Mouse (Mus musculus): ENCODE results near the gene Etfb.

Etfb gene

DNA sequence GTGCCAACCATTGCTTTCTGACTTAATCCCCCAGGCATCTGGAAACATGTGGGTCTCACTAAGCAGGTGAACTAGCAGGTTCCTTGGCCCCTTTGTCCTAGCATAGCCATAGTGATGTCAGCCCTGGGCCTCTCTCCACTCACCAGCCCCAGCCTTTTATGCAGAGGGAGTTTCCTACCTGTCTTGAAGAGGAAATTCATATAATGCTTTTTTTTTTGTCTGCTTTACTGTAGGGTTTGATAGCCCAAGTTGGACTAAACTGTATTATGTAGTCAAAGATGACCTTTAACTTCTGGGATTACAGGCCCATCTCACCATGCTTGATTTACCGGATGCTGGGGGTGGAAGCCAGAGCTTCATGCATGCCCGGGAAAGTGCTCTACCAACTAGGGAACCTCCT lies 5.9 kb downstream of the Etfb start:
- no peak for DNase-seq

DNA sequence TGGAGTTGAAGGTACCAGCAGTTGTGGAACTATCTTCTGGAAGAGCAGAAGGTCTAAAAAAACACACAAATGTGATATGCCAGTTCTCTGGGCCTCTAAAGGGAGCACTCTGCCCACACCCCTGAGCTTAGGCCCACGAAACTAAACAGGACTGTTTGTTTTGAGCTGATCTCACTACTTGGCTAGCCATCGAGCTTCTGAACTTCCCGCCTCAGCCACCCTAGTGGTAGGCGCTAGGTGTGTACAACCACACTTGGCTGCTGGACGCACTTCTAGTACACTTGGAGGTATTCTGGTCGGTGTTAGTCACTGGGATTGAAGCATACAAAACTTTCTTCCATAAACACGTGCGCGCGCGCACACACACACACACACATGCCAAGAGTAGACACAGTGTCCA lies 7.8 kb downstream of the Etfb start:
- DNase-seq = no peak

DNA sequence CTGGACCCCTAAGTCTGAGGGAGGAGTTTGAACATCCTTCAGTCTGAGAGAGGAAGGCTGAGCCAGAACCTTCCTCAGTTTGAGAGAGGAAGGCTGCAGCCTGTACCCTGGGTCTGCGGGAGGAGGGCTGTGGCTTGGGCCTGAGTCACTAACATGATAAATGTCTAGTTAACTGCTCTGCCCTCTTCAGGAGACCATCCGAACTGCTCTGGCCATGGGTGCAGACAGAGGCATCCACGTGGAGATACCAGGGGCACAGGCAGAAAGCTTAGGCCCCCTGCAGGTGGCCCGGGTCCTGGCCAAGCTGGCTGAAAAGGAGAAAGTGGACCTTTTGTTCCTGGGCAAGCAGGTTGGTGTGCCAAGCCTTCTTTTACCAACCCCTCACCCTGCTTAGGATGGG lies 8.7 kb downstream of the Etfb start:
- DNase-seq = no peak

DNA sequence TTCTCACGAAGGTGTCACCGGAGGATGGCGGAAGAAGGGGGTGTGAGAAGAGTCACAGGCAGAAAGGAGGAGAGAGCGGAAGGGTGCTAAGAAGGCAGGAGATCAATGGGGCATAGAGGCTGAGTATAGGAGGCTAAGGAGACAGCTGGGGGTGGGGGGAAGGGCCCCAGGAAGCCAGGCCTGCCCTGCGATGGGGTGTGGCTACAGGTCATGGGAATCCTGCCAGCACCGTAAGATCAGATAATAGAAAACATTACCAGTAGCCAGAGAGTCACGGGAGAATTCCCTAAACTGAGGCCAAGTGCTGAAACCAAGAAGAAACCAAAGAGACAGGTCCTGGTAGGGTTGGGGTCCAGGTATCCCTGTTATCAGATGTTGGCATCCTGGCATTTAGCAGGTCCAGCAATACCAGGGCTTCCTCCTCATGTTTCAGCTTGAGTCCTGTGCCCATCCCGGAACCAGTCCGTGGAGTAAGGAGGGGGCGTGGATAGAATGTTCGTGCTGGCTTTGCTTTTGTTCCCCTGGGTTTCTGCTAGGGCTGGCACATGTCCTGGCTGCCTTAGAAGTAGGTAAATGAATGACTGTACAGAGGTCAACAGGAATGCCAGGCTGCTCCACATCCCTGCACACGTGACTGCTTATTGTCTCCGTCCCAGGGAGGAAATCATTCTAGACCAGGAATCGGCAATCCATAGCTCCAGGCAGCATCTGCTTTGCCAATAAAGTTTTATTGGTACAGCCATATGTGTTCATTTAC lies 9.9 kb downstream of the Etfb start:
- DNase-seq = no peak

DNA sequence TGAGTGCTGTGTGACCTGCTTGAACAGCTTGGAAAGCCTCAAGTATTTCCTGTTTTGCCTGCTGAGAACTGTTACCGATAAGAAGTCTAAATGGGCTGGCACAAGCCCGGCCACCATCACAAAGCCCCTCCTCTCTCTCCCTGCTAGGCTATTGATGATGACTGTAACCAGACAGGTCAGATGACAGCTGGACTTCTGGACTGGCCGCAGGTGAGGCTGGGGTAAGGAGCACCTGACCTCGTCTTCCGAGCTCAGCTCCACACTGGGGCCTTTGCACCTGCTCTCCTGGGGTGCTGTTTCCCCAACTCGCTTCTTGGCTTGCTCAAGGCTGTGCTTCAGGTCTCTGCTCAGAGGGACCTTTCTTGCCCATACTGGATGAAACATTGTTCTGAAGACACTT lies 10.5 kb downstream of the Etfb start:
- no peak for DNase-seq

DNA sequence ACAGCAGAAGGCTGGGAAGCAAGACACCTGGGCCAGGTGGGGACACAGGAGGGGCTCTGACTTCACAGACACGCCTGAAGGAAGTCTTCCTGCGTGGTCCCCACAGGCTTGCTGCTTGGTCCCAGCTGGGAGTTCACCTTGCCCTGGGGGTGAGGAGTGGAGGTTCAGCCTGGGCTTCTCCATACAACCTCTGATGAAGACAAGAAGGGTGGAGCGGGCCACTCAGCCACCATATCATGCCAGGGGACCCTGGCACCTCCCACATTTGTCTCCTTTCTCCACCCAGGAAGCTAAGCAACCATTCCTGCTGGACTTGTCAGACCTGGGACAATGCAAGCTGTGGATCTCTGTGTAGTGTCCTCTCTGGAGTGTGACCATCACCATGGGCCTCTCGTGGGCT lies 19.0 kb downstream of the Etfb start, which contains the start of gene Vsig10l:
Gene Vsig10l (plus strand): TSS at position 301 of the 400 bp plus-strand sequence.
- DNase-seq = no peak

DNA sequence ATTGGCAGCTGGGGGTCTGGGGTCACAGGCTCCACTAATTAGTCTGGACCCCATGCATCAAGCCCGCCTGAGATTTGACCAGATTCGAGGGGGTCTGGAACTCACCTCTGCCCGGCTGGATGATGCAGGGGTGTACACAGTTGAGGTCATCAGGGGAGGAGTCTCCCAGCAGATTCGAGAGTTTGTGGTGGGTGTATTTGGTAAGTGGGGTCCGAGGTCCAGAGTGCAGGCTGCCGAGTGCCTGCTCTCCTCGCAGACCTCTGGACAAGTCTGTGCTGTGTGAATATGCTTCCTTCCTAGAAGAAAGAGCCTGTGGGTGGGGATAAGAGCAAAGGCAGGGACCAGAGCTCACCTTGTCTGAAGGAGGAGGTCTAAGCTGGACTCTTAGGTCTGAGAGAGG lies 20.1 kb downstream of the Etfb start:
- DNase-seq = no peak

DNA sequence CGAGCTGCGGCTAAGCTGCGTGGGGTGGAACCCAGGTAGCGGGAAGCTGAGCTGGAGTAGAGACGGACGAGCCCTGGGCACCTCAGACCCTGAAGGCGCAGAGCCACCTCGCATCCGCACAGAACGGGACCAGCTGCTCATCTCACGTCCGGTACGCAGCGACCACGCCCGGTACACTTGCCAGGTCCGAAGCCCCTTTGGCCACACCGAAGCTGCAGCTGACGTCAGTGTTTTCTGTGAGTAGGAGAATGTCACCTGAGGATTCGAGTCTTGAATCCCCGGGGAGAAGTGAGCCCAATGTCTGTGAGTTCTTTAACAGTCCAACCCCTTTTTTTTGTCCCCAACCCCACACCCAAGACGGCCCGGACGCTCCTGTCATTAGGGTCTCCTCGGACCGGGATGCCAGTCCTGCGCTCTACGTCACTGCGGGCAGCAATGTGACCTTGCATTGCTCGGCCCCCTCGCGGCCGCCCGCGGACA lies 21.0 kb downstream of the Etfb start:
- DNase-seq = no peak

DNA sequence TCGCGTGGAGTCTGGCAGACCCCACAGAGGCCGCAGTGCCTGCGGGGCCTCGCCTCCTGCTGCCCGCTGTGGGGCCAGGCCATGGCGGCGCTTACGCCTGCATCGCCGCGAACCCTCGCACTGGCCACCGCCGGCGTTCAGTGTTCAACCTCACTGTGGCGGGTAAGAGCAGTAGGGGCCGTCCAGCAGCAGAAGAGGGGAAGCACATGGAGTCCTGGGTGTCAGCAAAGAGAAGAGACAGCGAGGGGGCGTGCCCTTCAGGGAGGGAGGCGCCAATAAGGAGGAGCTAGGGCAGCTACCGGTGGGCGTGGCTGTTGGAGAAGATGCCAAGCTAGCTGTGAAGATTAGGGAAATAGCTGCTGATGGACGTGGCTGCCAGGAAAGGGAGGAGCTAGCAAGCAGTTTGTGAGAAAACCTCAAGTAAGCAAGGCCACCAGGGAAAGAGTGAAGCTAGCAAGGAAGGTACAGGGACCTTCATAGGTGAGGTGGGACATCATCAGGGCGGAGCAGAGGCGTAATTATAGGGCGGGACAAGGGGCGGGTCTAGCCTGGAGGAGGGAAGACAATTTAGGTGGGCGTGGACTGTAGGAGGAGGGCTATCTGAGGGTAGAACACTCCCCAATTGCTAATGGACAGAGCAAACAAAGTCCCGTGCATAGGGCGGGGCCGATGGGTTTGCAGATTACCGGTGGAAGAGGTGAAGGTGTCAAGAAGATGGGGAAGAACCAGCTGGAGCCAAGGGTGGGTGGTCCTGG lies 21.6 kb downstream of the Etfb start:
- peak; percentile 77 for DNase-seq

DNA sequence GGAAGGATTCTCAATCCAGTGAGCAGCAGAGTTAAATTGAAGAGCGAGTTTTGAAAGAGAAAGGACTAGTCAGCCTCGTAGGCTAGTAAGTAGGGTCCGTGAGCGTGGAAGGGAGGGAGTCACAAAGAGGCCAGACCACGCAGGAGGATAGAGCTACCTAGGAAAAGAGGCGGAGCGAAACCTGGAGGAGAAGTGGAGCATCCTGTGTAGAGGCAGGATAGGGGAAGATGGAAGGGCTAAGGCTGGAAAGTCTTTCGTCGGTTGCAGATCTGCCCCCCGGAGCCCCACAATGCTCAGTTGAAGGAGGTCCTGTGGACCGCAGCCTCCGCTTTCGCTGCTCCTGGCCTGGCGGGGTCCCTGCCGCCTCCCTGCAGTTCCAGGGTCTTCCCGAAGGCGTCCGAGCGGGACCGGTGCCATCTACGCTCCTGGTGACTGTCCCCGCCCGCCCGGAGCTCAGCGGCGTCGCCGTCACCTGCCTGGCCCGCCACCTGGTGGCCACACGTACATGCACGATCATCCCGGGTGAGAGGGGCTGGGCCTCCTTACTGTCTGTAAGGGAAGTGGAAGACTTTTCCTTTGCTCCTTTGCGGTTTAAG lies 22.3 kb downstream of the Etfb start:
- peak; percentile 89 for DNase-seq

DNA sequence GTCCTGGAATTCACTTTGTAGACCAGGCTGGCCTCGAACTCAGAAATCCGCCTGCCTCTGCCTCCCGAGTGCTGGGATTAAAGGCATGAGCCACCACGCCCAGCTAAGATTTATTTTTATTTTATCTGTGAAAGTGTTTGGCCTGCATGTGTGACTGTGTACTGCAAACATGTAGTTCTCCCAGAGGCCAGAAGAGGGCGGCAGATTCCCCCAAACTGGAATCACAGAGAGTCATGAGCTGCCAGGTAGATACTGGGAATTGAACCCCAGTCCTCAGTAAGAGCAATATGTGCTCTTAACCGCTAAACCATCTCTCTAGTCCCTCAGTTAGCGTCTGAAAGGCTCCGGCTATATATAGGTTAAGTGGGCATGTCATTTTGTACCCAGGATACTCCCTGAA lies 26.5 kb downstream of the Etfb start:
- DNase-seq = no peak

DNA sequence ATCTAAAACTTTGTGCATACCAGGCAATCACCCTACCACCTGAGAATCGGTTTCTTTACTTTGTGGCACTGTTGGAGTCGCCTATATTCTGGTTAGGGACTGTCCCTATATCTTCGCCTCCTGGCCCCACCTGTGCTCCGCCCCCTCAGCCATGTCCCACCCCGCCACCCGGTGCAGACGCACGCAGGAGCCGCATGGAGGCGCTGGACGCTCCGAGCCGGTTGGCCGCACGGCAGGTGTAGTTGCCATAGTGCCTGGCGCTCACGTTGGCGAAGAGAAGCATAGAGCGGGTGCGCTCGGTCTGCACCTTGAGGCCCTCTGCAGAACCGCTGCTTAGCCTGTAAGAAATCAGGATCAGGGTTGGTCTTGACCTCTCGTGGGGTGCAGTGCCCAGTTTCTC lies 31.8 kb downstream of the Etfb start:
- DNase-seq = no peak

DNA sequence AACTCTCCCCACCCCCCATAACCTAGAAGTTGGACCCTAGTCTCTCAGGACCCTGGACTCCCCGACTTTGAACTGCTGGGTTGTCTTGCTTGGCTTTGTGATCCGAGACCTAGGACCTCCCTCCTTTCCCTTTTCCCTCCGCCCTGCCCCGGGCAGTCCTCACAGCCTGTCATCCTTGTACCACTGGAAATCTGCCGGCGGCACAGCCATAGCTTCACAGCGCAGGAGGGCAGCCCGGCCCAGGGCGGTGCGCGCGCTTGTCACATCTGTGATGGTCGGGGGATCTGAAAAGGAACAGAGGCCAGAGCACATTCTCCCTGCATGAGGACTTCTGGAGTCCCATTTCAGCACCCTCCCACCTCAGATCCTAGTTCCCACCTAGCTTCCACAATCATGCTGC lies 32.5 kb downstream of the Etfb start:
- DNase-seq = no peak

DNA sequence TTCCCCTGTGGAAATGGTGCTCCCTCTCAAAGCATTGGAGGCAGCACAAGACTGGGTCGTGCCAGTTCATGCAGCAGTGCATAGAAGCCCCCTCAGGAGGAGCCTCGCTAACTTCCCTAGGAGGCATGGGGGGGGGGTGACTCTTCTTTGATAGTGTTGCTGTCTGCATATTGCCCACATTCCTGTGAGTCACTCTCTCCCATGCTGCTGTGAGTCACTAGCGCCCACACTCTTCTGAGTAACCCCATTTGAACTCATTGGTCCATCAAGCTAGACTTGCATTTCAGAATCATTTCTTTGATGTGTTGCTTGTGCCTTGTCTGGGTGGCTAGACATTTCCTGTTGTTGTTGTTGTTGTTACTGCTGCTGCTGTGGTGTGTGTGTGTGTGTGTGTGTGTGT lies 37.3 kb downstream of the Etfb start:
- DNase-seq = no peak

DNA sequence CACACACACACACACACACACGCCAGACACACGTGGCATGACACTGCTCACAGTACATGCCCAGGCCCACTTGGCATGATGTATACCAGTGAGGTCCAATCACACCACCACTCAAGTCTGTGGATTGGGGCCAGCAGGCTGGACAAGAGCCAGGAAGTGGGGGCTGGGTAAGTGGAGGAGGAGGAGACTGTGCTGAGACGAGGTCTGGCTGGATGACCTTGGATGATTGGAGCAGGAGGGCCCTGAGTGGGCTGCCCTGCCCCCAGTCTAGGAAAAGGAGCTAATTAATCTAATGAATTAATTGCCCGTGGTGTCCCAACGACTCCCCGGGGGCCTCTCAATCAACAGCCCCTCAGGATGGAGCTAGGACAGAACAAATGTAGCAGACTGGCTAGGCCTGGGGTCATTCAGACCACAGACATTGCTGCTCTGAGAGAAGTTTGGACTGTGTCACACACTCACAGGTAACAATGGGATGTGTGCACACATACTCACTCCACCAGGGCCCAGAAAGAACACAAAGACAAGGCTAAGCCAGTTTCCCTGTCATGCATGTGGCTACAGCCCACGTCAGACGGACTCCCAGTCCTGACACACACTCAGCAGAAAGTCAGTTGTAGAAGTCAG lies 38.3 kb downstream of the Etfb start:
- DNase-seq = no peak

DNA sequence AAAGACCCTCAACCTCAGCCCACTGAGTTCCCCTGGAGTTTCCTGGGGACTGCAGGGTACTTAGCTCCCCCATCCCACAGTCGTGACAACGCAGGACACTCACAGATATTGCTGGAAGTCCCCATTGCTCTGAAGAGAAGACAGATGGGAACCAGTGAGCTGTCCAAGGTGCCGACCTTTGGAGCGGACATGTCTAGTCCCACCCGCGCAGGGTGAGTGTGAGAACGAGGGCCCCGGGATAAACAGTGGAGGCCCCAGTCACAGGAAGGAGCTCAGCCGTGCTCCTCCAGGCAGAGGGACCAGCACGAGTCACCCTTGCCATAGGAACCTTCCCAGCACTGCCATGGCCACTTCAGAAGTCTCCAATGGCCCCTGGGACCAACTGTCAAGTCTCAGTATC lies 39.4 kb downstream of the Etfb start:
- no peak for DNase-seq

DNA sequence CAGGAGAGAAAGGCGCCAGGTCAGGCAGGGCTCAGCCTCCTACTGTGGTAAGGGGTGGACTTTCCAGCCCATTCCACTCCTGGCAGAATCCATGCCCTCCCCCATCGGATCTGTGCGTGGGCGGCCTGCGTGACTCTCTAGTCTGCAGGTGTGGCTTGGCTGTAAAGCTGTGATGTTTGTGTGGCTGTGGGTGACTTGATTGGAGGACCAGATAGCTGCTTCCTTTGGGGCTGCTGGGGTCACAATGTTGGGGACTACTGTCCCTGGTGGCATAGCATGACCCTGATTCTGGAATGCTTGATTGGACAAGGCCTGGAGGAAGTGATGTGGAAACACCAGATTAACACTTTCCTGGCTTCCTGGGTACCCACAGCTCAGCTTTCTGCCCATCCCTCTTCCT lies 44.8 kb downstream of the Etfb start:
- DNase-seq = peak; percentile 57

DNA sequence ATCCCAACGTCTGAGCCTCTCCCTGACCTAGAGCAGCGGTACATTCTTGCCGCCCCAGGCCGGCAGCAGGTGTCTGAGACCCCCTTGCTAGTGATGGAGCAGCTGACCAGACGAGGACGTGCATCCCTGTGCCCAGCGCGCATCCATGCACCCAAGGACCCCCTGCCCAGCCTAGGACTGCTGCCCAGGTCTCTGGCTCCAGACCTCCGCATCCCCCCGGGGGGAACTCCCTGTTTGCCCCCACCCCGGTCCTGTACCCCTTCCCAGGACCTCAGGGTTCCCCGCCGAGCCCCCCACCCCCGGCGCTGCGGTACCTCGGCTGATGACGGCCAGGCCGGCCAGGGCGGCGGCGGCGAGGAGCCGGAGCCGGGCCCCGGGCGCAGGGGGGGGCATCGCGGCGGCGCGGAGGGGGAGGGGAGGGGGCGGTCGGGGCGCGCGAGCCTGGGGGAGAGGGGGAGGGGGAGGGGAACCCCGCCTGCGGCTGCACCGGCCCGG lies 45.8 kb downstream of the Etfb start, which contains the start of gene Iglon5:
Gene Iglon5 (minus strand): TSS at position 445 of the 495 bp plus-strand sequence.
- no peak for DNase-seq

DNA sequence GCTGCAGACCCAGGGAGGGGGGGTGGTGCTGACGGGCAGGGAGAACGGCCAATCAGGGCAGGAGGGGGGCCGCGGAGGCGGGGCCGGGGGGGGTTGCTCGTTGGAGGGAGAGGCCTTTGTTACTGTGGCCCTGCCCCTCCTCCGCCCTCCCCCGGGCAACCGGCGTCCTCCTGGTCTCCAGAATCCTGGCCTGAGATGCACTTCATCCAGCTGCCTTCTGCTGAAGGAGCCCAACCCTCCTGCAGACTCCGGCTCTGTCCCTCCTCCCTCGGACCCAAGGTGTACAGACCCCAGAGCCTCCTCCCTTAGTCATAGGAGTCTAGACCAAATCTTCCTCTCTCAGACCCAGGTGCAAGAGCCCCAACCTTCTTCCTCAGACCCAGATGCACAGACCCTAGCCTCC lies 46.3 kb downstream of the Etfb start:
- peak; percentile 82 for DNase-seq

DNA sequence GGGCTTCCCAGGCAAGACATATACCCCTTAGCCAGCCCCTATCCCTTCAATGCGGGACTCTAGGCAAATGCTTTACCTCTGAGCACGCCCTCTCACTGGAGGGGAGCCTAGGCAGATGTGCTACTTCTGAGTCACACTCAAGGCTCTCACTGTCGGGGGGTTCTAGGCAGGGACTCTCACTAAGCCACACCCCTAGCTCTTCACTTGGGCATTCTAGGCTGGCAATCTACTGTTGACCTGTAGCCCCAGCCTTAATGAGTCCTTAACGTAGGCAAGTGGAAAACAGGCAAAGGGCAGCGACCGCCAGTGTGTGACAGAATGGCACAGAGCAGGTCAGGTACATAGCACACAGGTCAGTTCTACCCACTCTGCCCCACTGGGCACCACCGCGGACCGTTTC lies 47.0 kb downstream of the Etfb start:
- no peak for DNase-seq

DNA sequence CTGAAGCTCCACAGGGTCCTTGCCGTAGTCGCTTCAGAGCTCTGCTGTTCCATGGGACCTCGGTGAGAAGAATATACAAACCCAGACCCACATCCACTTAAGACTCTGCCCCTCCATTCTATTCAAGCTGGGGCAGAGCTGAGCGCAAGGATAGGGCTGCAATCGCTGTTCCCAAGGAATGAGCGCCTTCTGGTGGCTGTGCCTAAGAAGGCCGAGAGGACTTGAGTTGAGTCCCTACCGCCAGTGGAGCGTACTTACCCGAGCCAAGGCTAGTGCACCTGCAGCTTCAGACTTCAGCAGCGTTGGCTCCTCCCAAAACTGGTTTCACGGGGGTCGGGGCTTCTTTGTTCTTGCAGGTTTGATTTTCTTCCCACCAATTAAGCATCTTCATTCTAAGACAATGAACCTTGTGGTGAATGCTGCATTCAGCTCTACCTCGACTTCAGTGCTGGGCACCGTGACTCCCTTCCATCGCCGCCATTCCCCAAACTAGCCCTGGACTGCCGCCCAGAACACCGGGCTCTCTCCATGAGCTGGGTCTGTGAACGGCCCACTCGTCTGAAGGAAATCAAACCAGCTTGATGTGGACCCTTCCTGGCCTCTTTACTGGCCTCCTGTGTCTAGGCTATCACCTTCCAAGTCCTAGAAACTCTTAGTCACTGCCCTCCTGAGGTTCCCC lies 51.6 kb downstream of the Etfb start:
- peak; percentile 72 for DNase-seq
